Mouse (Mus musculus): Measurements from ENCODE around the gene Ppie. TPM values are rescaled to one million over a fixed set of nuclear protein-coding genes. Genes with fewer than 3 reads are reported as not detected.
"Not testable (repeated sequence)": the region's sequence is repeated elsewhere in the genome, so short reads cannot be mapped to it uniquely, and the experiment has no call there.

Gene Ppie
- polyA plus RNA-seq, 1 experiment from 2014 or later, result 30.9 TPM

DNA sequence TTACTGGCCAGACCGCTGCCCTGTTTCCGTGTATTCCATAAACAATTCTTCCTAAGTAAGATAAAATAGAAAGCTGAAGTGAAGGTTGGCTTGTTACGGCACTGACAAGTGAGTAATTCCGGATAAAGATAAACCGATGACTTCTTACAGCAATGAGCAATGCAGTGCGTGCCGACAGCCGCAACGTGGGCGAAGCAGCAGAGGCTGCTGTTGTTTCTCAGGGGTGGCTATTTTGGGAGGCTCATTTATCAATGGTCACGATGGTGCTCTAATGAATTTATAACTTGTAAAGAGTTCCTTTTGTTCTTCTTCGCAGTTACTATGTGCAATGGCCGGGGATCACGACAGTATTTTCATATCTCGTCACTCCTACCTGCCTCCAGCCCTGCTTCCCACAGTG, 24.4 kb upstream of the Ppie start:
- ATAC-seq, result no peak
- Histone ChIP-seq H3K4me1 (replicated peaks; ENCODE audit: control insufficient read depth, insufficient read depth, low read length) (no peaks in the 10 kb centered on the region), H3K9me3 (ENCODE audit: control insufficient read depth) (no peaks in the 10 kb centered on the region; the same call in 1 of the 2 replicates), H3K4me3 (ENCODE audit: low read depth, low read length) (no peak overlapping the region), H3K9ac (ENCODE audit: low read depth, low read length) (no peak overlapping the region), H3K27ac (ENCODE audit: low read depth, low read length) (no peak overlapping the region), H3K27me3 (replicated peaks; ENCODE audit: control insufficient read depth, insufficient read depth, low read length) (no peaks in the 10 kb centered on the region), H3K36me3 (ENCODE audit: control insufficient read depth, insufficient read depth) (no peaks in the 10 kb centered on the region), H3K4me2 (replicated peaks; ENCODE audit: low read depth) (no peak overlapping the region)
- 65% methylated on average over 15 of the region's 15 CpGs for WGBS
- TF ChIP-seq CTCF (IDR thresholded peaks at IDR 0.05; ENCODE audit: low read depth), result no peak

DNA sequence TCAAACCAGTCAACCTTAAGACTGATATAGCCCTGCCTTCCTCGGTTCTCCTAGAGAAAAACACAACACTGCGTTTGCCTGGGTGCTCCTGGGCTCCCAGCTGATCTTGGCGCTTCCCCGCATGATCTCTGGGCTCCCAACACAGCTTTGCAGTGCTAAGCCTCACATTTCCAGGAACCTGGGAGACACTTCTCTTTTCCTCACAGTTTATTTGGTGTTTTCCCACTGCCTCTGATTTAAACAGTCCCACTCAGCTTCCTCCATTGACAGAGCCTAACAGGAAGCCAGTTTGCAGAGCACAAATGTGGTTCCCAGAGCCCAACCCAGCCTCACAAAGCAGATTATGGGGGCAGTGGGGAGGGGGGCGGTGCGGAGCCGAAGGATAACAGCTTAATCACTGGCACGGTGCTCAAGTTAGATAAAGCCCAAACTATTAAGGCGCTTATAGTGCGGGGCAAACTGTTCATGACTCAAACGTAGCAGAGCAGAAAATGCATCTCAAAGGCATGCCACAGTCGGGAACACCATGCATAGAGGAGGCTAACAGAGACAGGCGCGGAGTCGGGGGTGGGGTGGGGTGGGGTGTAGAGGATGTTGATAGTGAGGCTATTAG, 22.7 kb upstream of the Ppie start:
- TF ChIP-seq CTCF (IDR thresholded peaks at IDR 0.05; ENCODE audit: low read depth), result no peak
- Histone ChIP-seq H3K4me1 (replicated peaks; ENCODE audit: control insufficient read depth, insufficient read depth, low read length) (no peaks in the 10 kb centered on the region), H3K9me3 (ENCODE audit: control insufficient read depth) (no peaks in the 10 kb centered on the region; the same call in 1 of the 2 replicates), H3K36me3 (ENCODE audit: control insufficient read depth, insufficient read depth) (no peaks in the 10 kb centered on the region), H3K27me3 (replicated peaks; ENCODE audit: control insufficient read depth, insufficient read depth, low read length) (no peaks in the 10 kb centered on the region), H3K4me2 (replicated peaks; ENCODE audit: low read depth) (no peak overlapping the region; the same call in 1 of the 2 replicates), H3K4me3 (ENCODE audit: low read depth, low read length) (no peak overlapping the region), H3K27ac (ENCODE audit: low read depth, low read length) (no peak overlapping the region), H3K9ac (ENCODE audit: low read depth, low read length) (no peak overlapping the region)
- no peak for ATAC-seq
- 9% methylated on average over 15 of the region's 15 CpGs for WGBS

DNA sequence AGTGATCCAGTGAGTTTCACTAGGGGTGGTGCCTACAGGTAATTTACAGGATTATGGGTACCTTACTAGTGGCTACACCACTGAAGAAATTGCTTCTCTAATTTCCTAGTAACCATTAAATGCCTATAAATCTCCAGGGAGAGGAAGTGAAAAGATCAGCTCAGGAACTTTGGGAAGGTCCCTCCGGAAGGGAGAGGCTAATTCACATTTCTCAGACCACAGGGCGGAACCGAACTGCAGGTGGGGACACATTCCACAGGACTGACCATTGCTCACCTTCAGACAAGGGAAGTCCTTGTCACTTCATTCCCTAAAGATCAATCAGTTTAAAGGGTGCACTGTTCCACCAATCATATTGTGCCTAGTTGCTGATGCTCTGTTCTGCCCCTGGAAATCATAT, 21.5 kb upstream of the Ppie start:
- 70% methylated on average over 3 of the region's 3 CpGs for WGBS
- not testable (repeated sequence) for H3K27ac ChIP-seq (ENCODE audit: low read depth, low read length); H3K9me3 ChIP-seq (ENCODE audit: control insufficient read depth); ATAC-seq; H3K36me3 ChIP-seq (ENCODE audit: control insufficient read depth, insufficient read depth); H3K9ac ChIP-seq (ENCODE audit: low read depth, low read length); H3K4me1 ChIP-seq (replicated peaks; ENCODE audit: control insufficient read depth, insufficient read depth, low read length); H3K4me3 ChIP-seq (ENCODE audit: low read depth, low read length); H3K27me3 ChIP-seq (replicated peaks; ENCODE audit: control insufficient read depth, insufficient read depth, low read length); H3K4me2 ChIP-seq (replicated peaks; ENCODE audit: low read depth)

DNA sequence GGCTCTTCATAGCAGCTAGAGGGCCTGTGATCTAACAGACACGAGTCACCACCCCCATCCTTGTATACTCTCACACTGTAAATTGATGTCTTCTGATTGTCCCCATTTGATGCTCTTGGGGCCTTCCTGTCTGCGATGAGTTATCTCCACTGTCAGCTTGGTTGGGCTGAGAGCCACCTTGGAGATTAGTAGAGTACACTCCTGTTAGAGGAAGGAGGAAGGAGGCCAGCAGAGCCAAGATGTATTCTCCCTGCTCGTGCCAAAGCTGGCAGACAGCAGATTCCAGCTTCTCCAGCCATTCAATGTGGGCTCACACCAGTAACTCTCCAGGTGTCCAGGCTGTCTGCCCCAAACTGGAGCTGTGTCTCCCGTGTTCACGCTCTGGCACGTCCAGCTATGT, 20.8 kb upstream of the Ppie start:
- 82% methylated on average over 6 of the region's 6 CpGs for WGBS
- H3K9ac ChIP-seq (ENCODE audit: low read depth, low read length), result no peak overlapping the region
- no peak for TF ChIP-seq CTCF (IDR thresholded peaks at IDR 0.05; ENCODE audit: low read depth)

DNA sequence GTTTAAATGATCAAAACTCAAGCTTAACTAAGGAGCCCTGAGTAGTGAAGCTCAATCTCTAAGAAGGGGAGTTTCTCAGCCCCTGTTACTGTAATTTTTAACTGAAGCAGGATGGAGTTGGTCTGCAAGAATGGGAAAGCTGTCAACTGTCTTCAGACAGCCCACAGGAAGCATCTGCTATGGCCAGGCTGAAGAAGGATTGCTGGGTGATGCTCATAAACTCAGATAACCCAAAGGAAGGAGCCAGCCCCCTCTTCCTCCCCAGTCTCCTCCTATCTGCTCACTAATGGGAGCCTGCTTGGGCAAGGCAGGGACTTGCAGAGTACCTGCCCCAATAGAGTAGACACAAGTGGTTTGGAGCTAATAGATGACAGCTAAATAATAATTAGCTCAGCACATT, 16.1 kb upstream of the Ppie start:
- ATAC-seq, result no peak
- no peaks in the 10 kb centered on the region for H3K4me1 ChIP-seq (replicated peaks; ENCODE audit: control insufficient read depth, insufficient read depth, low read length)
- no peaks in the 10 kb centered on the region for H3K36me3 ChIP-seq (ENCODE audit: control insufficient read depth, insufficient read depth)
- H3K27me3 ChIP-seq (replicated peaks; ENCODE audit: control insufficient read depth, insufficient read depth, low read length), result no peaks in the 10 kb centered on the region
- H3K27ac ChIP-seq (ENCODE audit: low read depth, low read length), result no peak overlapping the region
- no peak overlapping the region for H3K9ac ChIP-seq (ENCODE audit: low read depth, low read length)
- H3K4me2 ChIP-seq (replicated peaks; ENCODE audit: low read depth), result no peak overlapping the region
- no peak overlapping the region for H3K4me3 ChIP-seq (ENCODE audit: low read depth, low read length)
- H3K9me3 ChIP-seq (ENCODE audit: control insufficient read depth), result no peaks in the 10 kb centered on the region
- TF ChIP-seq CTCF (IDR thresholded peaks at IDR 0.05; ENCODE audit: low read depth), result no peak

More for the DNA sequence above, 20.8 kb upstream of the Ppie start:
- no peak overlapping the region for H3K4me3 ChIP-seq (ENCODE audit: low read depth, low read length)
- ATAC-seq, result no peak
- no peaks in the 10 kb centered on the region for H3K27me3 ChIP-seq (replicated peaks; ENCODE audit: control insufficient read depth, insufficient read depth, low read length)
- H3K4me1 ChIP-seq (replicated peaks; ENCODE audit: control insufficient read depth, insufficient read depth, low read length), result no peaks in the 10 kb centered on the region
- H3K9me3 ChIP-seq (ENCODE audit: control insufficient read depth), result no peaks in the 10 kb centered on the region
- no peaks in the 10 kb centered on the region for H3K36me3 ChIP-seq (ENCODE audit: control insufficient read depth, insufficient read depth)
- no peak overlapping the region for H3K4me2 ChIP-seq (replicated peaks; ENCODE audit: low read depth)
- H3K27ac ChIP-seq (ENCODE audit: low read depth, low read length), result no peak overlapping the region

DNA sequence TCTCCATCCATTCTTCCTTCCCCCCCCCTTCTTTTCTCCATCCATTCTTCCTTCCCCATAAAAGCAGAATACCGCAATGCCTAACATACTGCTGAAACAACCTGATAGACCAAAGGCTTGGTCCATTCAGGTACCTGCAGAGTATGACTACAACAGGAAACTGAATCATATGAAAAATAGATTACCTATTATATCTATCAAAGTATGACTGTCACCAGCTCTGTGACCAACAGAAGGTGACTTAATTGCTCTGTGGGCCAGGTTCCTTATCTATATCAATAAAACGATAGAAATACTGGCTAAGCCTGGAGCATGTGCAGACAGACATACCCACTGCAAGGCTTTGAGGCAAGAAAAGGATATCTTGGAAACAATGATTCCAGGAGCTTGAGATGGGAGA, 15.7 kb upstream of the Ppie start:
- WGBS, result 31% methylated on average over 2 of the region's 2 CpGs
- no peaks in the 10 kb centered on the region for H3K27me3 ChIP-seq (replicated peaks; ENCODE audit: control insufficient read depth, insufficient read depth, low read length)
- peak; percentile 86 for ATAC-seq
- H3K4me3 ChIP-seq (ENCODE audit: low read depth, low read length), result no peak overlapping the region
- no peaks in the 10 kb centered on the region for H3K4me1 ChIP-seq (replicated peaks; ENCODE audit: control insufficient read depth, insufficient read depth, low read length)
- H3K9me3 ChIP-seq (ENCODE audit: control insufficient read depth), result no peaks in the 10 kb centered on the region
- no peak overlapping the region for H3K4me2 ChIP-seq (replicated peaks; ENCODE audit: low read depth)
- H3K9ac ChIP-seq (ENCODE audit: low read depth, low read length), result no peak overlapping the region
- H3K36me3 ChIP-seq (ENCODE audit: control insufficient read depth, insufficient read depth), result no peaks in the 10 kb centered on the region
- no peak for TF ChIP-seq CTCF (IDR thresholded peaks at IDR 0.05; ENCODE audit: low read depth)
- no peak overlapping the region for H3K27ac ChIP-seq (ENCODE audit: low read depth, low read length)

DNA sequence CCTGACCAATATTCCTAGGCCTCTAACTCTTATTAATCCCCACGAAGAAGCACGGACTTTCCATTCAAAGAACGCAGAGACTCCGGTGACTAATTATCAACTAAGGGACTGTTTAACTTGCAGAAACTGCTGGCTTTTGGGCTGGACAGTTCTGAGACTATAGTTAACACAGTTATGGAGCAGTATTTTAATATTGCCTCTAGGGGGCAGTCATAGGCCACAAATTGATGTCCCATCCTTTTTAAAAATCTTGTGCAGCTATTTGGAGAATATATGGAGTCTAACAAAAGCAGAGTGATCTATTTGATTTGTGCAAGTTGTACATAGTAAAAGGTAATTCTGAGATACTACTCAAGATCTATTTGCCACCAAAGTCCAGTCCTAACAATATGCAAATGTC, 15.3 kb upstream of the Ppie start:
- WGBS, result 14% methylated on average over 4 of the region's 4 CpGs
- Histone ChIP-seq H3K27ac (ENCODE audit: low read depth, low read length) (no peak overlapping the region), H3K4me1 (replicated peaks; ENCODE audit: control insufficient read depth, insufficient read depth, low read length) (no peaks in the 10 kb centered on the region), H3K9ac (ENCODE audit: low read depth, low read length) (no peak overlapping the region), H3K4me2 (replicated peaks; ENCODE audit: low read depth) (no peak overlapping the region), H3K9me3 (ENCODE audit: control insufficient read depth) (no peaks in the 10 kb centered on the region), H3K36me3 (ENCODE audit: control insufficient read depth, insufficient read depth) (no peaks in the 10 kb centered on the region), H3K27me3 (replicated peaks; ENCODE audit: control insufficient read depth, insufficient read depth, low read length) (no peaks in the 10 kb centered on the region), H3K4me3 (ENCODE audit: low read depth, low read length) (no peak overlapping the region)
- peak; percentile 72 for ATAC-seq
- TF ChIP-seq CTCF (IDR thresholded peaks at IDR 0.05; ENCODE audit: low read depth), result peak; percentile 73
